Mouse (Mus musculus) midbrain, embryonic 16.5 days (tissue): ENCODE results near the gene Cdhr2. TPM values are rescaled to one million over a fixed set of nuclear protein-coding genes. Genes with fewer than 3 reads are reported as not detected.

ENCODE experiments used
- ATAC-seq: fragments of 200-750 bp; cut with Nextera tagmentation; 2 replicates; pipeline ENCODE4 v1.8.0; 2017; ENCODE audit warnings: moderate TSS enrichment
- H3K27ac ChIP-seq: fragments of 300-500 bp; sonication (generic); 2 replicates; pipeline ENCODE4 v1.5.1; 2014; ENCODE audit warnings: mild to moderate bottlenecking, low read length, mixed read lengths
- H3K27me3 ChIP-seq: fragments of 300-500 bp; sonication (generic); 2 replicates; pipeline ENCODE4 v1.6.1; 2014; ENCODE audit warnings: low read depth, low read length, mixed read lengths; ENCODE audit not compliant: control insufficient read depth, insufficient read depth
- H3K36me3 ChIP-seq: fragments of 300-500 bp; sonication (generic); 2 replicates; pipeline ENCODE4 v1.6.1; 2014; ENCODE audit warnings: mild to moderate bottlenecking, low read length, moderate library complexity, mixed read lengths; ENCODE audit not compliant: control insufficient read depth, insufficient read depth
- H3K4me1 ChIP-seq: fragments of 300-500 bp; sonication (generic); 2 replicates; pipeline ENCODE4 v1.6.1; 2014; ENCODE audit warnings: mild to moderate bottlenecking, low read length, mixed read lengths; ENCODE audit not compliant: control insufficient read depth, insufficient read depth
- H3K4me2 ChIP-seq: fragments of 300-500 bp; sonication (generic); 2 replicates; pipeline ENCODE4 v1.6.1; 2014; ENCODE audit warnings: mild to moderate bottlenecking, low read length, mixed read lengths
- H3K4me3 ChIP-seq: fragments of 300-500 bp; sonication (generic); 2 replicates; pipeline ENCODE4 v1.5.1; 2014; ENCODE audit warnings: low read depth, mild to moderate bottlenecking, low read length, moderate library complexity, mixed read lengths
- H3K9ac ChIP-seq: fragments of 300-500 bp; sonication (generic); 2 replicates; pipeline ENCODE4 v1.6.1; 2014; ENCODE audit warnings: low read depth, low read length, mixed read lengths
- H3K9me3 ChIP-seq: fragments of 300-500 bp; sonication (generic); replicated peaks from 2 replicates; pipeline ENCODE4 v1.6.1; 2014; ENCODE audit warnings: mild to moderate bottlenecking, low read length, mixed read lengths; ENCODE audit not compliant: control insufficient read depth, poor library complexity, severe bottlenecking
- WGBS: fragments of 180-500 bp; shearing (Covaris S2); extraction: QIAGEN DNeasy Blood & Tissue Kit; methylation state at CpG from one replicate; pipeline ENCODE4 v1.1.7; 2014; 5-methylcytosine and 5-hydroxymethylcytosine counted together
- polyA plus RNA-seq: library from polyadenylated mRNA; unstranded; fragments of >200 nt; fragmentation: Nextera tagmentation; extraction: Ambion mirVana; gene quantifications from 2 replicates; pipeline ENCODE4 v1.2.1, GENCODE M21; 2015

Cdhr2 gene
- polyA plus RNA-seq, 1 experiment from 2014 or later: 0.36 TPM

DNA sequence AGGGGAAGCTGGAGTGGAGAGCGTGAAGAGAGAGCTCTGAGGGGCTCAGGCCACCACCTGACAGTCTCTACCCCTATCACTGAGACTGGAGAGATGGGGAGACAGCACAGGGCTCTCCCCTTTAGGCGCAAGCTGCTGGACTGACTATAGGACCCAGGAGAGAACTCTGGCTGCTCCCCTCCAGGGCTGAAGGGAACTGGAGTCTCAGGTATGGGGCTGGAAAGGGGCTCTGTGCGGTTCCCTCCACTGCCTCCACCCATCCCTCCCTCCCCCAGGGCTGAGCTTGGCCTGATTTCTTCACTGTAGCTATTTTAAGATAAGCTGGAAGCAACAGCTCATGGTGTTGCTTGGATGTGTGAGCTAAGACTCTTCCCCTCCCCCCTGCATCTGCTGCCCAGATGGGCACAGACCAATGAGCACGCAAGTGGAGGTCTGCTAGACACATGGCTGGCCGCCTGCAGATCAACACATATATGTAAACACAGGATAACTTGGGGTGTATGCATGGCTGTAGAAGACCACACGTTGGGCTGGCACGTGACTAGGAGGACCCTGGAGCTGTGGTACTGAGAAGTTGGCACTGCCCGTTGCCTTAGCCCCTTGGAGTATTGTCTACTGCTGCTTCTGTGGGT lies 59.0 kb downstream of the Cdhr2 start:
- Histone ChIP-seq H3K4me3 (no peak overlapping the region), H3K27ac (no peak overlapping the region), H3K27me3 (peaks cover 14% of the 10 kb centered on the region), H3K36me3 (no peaks in the 10 kb centered on the region), H3K4me1 (peaks cover 35% of the 10 kb centered on the region), H3K9me3 (no peaks in the 10 kb centered on the region), H3K9ac (no peak overlapping the region), H3K4me2 (no peak overlapping the region)
- 75% methylated on average over 8 of the region's 8 CpGs for WGBS
- ATAC-seq: no peak

DNA sequence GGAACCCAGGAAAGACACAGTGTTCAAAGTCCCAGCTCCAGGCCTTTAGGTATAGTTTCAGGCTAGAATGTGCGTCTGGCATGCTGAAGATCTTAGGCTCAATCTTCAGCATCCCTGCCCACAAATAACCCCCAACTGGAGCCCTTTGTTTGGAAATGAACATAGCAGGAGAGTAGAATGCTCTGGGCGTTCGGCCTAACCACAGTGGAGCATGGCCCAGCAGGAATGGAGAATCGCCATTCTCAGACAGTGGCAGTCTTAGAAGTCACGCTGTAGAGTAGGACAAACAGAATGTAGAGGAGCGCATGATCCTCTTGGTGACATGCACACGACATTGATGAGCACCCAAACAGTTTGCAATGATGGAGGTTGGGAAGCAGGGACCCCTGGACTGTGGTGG lies 59.6 kb downstream of the Cdhr2 start:
- Histone ChIP-seq H3K9ac (no peak overlapping the region), H3K4me2 (no peak overlapping the region), H3K27ac (no peak overlapping the region), H3K36me3 (no peaks in the 10 kb centered on the region), H3K4me3 (no peak overlapping the region), H3K4me1 (peaks cover 38% of the 10 kb centered on the region), H3K27me3 (peaks cover 17% of the 10 kb centered on the region), H3K9me3 (no peaks in the 10 kb centered on the region)
- ATAC-seq: no peak
- WGBS: 71% methylated on average over 7 of the region's 7 CpGs

DNA sequence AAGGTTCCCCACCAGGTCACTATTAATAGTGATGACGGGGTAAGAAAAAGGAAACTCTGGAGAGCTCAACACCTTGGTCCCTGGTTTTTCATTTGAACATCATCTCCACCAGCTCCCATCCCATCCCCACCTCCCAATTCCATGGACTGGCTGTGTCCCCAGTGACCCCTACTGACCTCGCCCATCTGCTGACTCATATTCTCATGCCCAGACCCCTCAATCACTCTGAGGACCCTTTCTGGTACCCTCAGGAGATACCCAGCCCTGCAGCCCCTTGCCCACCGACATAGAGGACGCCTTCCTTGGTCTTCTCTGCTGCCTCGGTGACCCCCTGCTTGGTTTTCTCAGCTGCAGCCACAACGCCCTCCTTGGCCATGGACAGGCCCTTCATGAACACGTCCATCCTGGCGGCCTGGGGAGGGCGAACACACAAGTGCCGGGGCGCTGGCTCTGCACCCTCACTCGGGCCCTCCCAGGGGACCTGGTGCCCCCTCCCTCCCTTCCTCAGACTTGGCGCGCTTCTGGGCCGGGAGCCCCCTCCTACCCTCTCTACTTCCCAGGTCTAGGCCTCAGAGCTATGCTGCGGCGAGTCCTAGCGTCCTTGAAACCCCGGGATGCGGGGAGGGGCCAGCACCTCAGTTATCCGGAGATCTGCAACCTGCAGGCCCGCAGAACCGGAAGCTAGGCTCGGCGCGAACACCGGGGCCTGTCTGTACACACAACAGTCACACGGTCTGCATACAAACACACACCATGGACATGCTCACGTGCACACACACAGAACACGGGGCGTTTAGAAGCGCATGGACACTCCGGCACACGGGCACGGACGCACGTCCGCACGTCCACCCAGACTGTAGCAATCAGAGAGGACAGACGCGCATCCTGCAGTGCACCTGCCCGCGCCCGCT lies 64.3 kb downstream of the Cdhr2 start:
- H3K27me3 ChIP-seq: peaks cover 20% of the 10 kb centered on the region

DNA sequence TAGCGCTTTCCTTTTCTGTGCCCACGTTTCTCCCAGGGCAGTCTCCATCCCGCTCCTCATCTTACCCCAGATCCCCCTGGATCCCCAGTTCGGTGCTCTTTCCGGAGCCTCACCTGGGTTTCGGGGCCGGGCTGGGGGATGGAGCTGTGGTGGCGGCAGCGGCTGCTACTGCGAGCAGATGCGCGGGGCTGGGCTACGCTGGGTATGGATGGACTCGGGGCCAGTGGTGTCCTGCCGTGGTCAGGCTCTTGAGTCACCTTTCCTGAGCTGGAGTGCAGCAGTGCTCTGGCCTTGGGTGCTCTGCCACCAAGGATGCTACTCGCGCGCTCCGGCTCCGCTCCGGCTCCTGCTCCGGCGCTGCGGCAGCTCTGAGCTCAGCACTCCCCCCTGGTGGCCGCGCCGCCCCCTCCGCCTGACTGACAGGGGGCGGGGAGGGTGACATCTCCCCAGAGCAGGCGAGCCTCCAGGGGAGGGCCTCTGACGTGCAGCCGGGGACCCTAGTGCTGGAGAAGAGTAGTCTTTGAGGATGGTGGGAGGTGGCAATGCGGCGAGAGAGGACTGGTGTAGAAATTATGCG lies 65.0 kb downstream of the Cdhr2 start, which contains the start of gene Sncb:
Gene Sncb, minus strand, starts transcription at position 404 of the 577 bp plus-strand sequence.
- Histone ChIP-seq H3K27ac (peak within 1 kb of the TSS; percentile 81), H3K4me3 (peak within 1 kb of the TSS; percentile 72), H3K36me3 (no peaks in the 10 kb centered on the region), H3K9ac (peak within 1 kb of the TSS; percentile 82), H3K27me3 (peaks cover 20% of the 10 kb centered on the region), H3K4me1 (peaks cover 19% of the 10 kb centered on the region), H3K9me3 (no peaks in the 10 kb centered on the region), H3K4me2 (peak within 1 kb of the TSS; percentile 82)
- ATAC-seq: peak; percentile 88
- WGBS: under 1% methylated on average over 35 of the region's 35 CpGs

More for the DNA sequence above, 64.3 kb downstream of the Cdhr2 start:
- Histone ChIP-seq H3K9ac (peak overlapping the region; percentile 82), H3K36me3 (no peaks in the 10 kb centered on the region), H3K9me3 (no peaks in the 10 kb centered on the region), H3K4me1 (peaks cover 20% of the 10 kb centered on the region), H3K4me2 (peak overlapping the region; percentile 82), H3K27ac (peak overlapping the region; percentile 81), H3K4me3 (peak overlapping the region; percentile 72)
- peak; percentile 74 for ATAC-seq
- whole genome bisulfite sequencing: 5% methylated on average over 44 of the region's 44 CpGs

DNA sequence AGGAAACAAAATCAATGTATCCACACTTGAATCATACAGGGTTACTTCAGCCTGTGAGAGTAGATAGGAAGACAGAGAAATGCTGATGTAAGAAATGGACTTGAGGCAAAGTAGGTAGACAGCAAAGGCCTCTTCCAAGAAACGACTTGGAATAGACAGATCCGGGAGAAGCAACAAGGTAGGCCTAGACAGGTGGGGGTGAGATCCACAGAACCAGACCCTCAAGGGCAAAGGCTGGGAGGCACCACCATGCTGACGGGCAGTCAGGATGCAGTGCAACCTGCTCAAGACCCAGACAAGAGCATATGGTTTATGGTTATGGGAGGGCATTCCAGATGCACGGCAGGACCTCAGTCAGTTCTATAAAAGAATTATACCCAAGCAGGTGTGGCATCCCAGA lies 65.8 kb downstream of the Cdhr2 start:
- whole genome bisulfite sequencing: 93% methylated on average over 4 of the region's 4 CpGs
- peak overlapping the region; percentile 81; the same call in 1 of the 2 replicates for H3K27ac ChIP-seq
- H3K4me3 ChIP-seq: no peak overlapping the region

DNA sequence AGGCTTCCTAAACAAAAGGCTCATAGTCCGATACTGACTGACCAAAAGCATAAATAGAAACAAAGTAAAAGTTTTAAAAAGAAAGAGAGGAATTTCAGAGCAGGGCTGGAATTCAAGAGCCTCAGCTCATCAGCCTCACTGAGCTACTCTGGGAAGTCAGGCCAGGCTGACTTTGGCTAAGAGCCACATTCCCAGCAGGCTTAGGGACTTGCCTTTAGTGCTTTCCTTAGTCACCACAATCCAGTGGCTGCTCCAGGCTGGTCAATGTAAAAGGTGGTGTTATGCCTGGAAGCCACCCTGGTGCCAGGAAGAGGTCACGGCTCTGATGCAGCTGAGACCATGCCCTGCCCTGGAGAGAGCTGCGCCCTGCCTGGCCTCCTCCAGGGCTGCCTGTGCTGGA lies 79.3 kb downstream of the Cdhr2 start:
- peak; percentile 28; the same call in 1 of the 2 replicates for ATAC-seq
- Histone ChIP-seq H3K4me3 (no peak overlapping the region), H3K27ac (no peak overlapping the region), H3K4me2 (no peak overlapping the region), H3K36me3 (no peaks in the 10 kb centered on the region), H3K9me3 (no peaks in the 10 kb centered on the region), H3K4me1 (no peaks in the 10 kb centered on the region), H3K27me3 (no peaks in the 10 kb centered on the region), H3K9ac (no peak overlapping the region)
- WGBS: 66% methylated on average over 3 of the region's 3 CpGs

More for the DNA sequence above, 65.8 kb downstream of the Cdhr2 start:
- peaks cover 19% of the 10 kb centered on the region for H3K4me1 ChIP-seq
- peak overlapping the region; percentile 82 for H3K4me2 ChIP-seq
- H3K9ac ChIP-seq: peak overlapping the region; percentile 82; the same call in 1 of the 2 replicates
- peaks cover 20% of the 10 kb centered on the region for H3K27me3 ChIP-seq
- H3K36me3 ChIP-seq: no peaks in the 10 kb centered on the region
- H3K9me3 ChIP-seq: no peaks in the 10 kb centered on the region
- no peak for ATAC-seq

DNA sequence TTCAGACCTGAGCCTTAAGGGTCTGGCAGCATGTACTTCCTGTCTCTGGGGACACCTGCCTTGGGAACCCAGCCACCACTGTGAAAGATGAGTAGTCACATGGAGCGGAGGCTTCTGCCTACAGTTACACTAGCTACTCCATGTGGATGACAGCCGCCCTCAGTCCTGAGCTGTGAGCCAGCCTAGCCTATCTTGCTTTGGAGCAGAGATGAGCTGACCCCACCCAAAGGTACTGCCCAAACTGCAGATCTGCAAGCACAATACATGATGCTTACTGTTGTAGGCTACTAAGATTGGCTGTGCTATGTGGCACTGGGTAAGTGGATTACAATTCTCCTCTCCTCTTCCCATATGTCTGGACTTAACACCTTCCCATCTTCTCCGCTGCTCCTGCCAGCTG lies 79.8 kb downstream of the Cdhr2 start:
- no peaks in the 10 kb centered on the region for H3K4me1 ChIP-seq
- 94% methylated on average over 3 of the region's 3 CpGs for WGBS
- ATAC-seq: no peak
- no peaks in the 10 kb centered on the region for H3K9me3 ChIP-seq
- no peak overlapping the region for H3K4me3 ChIP-seq
- no peaks in the 10 kb centered on the region for H3K27me3 ChIP-seq
- H3K36me3 ChIP-seq: no peaks in the 10 kb centered on the region
- no peak overlapping the region for H3K4me2 ChIP-seq
- no peak overlapping the region for H3K9ac ChIP-seq
- H3K27ac ChIP-seq: no peak overlapping the region

DNA sequence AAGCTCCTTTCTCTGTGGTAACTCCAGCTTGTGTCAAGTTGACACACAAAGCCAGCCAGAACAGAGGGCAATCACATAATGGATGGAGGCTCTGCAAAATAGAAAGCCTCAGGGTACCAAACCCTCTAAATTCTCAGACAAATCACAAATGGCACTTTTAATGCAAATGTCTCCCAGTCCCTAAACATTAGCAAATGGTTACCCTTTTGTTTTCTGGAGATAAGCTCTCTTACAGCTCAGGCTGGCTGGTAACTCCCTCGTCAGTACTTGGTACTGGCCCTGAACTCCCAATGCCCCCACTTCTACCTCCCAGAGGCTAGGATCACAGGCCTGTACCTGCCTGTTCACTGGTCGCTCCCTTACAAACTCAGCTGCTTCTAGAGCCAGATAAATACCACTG lies 82.0 kb downstream of the Cdhr2 start:
- WGBS: 50% methylated on average over 2 of the region's 2 CpGs
- no peak overlapping the region for H3K27ac ChIP-seq
- H3K27me3 ChIP-seq: no peaks in the 10 kb centered on the region
- no peak overlapping the region for H3K9ac ChIP-seq
- no peak overlapping the region for H3K4me3 ChIP-seq
- no peaks in the 10 kb centered on the region for H3K9me3 ChIP-seq
- H3K4me2 ChIP-seq: no peak overlapping the region
- no peaks in the 10 kb centered on the region for H3K4me1 ChIP-seq
- ATAC-seq: no peak
- H3K36me3 ChIP-seq: no peaks in the 10 kb centered on the region
